Mouse (Mus musculus): ENCODE results near the gene Adgrl2.

Gene Adgrl2

DNA sequence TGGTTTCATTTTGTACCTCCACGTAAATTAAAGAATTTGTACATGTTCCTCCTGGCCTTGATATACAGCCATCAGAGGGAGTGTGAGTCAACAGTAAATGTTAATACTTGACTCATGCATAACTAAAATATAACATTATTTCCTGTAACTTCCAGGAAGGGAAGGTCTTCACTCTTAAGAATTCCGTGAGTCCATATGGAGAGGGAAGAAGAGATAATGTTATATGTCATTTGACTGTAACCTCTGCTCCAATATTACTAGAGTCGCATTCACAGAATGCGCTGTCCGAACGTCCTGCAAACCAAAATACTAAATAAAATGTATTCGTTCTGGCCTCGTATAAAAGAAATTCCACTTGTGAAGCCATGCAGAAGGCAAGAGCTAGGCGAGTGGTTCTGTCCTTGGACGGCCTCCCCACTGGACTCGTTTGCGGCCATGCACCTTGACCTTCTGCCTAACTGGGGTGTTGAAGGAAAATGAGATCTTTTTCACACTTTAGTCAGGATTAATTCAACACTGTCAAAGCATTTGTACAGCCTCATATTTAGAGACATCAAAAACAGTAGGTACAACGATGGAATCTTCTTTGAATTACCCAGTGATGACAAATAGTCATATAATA lies 68.3 kb downstream of the Adgrl2 start:
- no peak for DNase-seq (ENCODE audit: low spot score in 2 of 2)

DNA sequence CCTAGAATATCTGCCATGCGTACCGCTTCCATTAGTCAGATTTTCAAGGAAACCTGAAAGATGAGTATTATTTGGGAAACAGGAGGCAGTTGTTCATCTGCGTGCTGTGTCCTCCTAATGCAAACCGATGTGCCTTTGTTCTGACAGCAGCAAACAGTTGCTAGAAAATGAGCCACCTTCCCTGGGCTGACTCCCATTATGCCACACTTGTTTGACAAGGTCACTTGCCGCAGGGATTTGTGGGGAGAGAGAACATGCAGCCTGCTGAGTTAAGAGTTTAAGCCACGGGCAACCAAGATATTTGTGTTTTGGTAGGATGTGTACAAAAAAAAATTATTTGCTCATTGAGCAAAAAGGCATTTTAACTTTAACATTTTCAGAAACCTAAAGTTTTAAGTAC lies 69.5 kb downstream of the Adgrl2 start:
- no peak for DNase-seq (ENCODE audit: low spot score in 2 of 2)

DNA sequence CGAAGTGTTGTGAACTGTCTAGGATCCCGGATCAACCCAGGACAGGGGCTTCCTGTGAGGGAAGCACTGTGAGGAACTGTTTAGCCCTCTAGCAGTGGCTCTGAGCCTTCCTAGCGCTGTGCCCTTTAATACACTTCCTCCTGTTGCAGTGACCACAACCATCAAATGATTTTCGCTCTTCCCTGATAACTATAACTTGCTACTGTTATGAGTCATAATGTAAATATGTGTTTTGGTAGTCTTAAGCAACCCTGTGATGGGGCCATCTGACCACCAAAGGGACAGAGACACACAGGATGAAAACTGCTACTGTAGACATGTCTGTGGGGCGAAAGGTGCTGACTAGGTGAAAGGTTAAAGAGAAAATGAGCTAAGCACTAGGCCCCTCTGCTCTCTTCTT lies 71.9 kb downstream of the Adgrl2 start:
- DNase-seq (ENCODE audit: low spot score in 2 of 2), result no peak

DNA sequence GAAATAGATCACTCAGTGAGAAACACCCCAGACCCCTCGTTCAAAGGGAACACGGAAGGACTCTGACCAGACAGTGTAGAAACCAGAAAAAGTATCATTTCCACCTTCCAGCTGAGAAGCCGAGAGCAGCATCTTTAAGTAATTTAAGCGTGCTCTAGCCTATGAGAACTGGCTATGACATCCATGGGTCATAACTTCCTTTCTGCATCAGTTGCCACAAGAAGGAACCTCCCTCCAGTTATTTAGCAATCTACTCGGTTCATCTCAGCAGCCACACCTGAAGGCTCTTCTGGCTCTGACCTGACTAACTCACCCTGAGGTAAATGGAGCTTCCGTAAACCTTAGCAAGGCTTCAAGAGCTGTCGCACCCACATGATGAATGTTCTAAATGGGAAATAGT lies 72.5 kb downstream of the Adgrl2 start:
- DNase-seq (ENCODE audit: low spot score in 2 of 2), result no peak

DNA sequence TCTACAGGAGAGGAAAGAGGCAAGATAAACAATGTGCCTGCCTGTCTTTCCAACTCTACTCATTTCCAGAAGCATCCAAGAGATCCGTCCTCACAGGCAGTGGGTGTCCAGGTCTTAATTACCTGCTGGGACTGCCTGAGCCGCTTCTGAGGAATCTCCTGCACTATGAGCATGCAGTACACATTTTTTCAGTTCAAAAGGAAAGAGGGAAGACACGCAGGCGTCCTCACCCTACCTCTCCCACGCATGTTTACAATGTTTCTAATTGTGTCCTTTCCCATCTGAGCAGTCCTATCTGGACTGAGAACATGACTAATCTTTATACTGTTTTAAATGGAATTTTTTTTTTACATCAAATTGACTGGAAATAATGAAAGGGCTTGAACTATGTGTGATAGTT lies 74.1 kb downstream of the Adgrl2 start:
- no peak for DNase-seq (ENCODE audit: low spot score in 2 of 2)

DNA sequence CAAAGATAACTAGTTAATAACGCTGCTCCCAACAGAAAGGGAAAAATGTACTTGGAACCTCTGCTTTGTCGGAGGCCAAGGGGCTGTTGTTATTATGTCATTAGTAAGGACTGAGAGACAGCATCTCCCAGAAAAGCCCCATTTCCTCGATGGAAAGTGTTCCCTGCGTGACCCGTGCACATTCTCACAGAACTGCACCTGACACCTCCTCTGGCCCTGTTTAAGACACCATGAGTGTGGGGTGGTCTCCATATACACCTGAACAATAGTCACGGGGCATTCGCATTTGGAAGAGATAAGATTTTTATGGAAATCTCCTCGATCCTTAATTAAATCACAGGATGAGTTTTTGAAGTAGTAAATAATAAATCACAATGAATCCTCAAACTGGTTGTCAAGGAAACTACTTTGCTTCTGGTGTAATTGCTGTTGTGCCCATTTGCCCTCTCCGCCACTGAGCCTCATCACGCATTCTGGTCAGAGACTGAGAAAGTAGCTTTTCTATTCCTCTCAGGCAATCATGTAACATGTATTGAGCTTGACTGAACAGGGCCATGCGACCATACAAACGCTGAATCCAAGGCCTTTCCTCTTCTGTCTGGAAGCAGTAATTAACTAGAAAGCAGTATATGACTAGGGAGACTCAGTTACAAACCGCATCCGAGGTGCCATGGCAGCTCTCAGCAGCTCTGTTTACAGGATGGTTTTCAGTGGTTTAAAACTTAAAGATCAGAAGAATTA lies 77.2 kb downstream of the Adgrl2 start:
- no peak for DNase-seq (ENCODE audit: low spot score in 2 of 2)

DNA sequence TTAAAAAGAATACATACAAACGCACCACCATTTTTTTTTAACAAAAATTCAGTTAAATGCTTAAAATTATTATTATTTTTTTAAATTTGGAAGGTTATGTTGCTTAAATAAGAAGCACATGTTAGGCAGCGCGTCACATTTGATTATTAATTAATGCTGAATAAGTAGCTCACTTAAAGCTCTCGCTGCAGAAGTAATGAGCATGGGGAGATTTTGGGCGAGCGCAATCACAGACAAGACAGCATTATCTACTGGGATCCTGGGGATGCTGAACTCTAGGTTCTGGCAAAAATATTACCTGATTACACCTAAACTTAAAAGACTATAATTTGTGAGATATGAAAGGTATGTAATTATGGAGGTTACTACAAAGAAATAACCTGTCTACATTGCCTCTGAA lies 77.8 kb downstream of the Adgrl2 start:
- no peak for DNase-seq (ENCODE audit: low spot score in 2 of 2)

DNA sequence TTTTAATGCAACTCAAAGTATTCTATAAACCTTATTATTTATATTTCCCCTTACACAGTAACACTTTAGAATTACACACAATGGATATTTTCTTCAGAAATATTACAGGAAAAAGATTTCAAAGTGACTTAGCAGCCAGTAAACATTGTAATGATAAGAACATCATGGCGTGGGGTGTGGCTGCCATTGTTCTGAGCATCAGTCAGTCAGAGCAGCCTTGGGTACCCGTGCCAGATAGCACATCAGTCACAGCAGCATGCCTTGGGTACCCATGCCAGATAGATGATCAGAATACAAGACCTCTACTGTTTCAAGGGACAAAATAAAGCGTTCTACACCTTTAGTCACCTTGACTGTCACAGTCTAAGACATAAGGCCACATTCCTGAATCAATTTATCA lies 82.5 kb downstream of the Adgrl2 start:
- DNase-seq (ENCODE audit: low spot score in 2 of 2), result no peak

DNA sequence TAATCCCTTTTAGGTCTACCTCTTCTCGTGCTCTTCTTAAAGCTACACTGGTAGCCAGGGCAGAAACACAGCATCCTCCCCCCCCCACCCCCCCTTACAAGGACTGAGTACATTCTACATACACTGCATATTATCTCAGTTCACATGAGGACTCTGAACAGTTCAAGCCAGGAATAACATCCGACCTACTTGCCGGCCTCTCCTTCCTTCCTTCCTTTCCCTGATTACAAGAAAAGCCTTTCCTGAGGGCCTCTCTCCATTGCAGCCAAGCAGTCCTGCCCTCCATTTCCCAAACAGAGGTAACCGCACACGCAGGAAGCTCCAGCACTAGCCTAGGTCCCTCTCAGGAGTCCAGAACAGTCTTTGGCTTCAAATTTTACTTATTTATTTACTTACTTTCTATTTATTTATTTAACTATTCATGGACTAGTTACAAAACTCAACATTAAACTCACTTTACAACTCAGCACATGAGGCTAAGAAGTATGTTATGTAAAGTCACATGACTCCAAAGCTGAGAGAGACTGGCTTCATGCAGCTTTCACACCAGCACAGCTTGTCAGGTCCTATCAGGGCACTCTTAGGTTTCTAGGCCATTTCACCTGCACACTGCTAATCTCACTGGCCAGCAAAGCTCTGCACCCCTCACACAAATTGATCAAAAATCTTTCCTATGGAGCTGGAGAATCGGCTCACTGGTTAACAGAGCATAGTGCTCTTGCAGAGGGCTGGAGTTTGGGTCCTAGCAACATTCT lies 83.2 kb downstream of the Adgrl2 start:
- no peak for DNase-seq (ENCODE audit: low spot score in 2 of 2)

DNA sequence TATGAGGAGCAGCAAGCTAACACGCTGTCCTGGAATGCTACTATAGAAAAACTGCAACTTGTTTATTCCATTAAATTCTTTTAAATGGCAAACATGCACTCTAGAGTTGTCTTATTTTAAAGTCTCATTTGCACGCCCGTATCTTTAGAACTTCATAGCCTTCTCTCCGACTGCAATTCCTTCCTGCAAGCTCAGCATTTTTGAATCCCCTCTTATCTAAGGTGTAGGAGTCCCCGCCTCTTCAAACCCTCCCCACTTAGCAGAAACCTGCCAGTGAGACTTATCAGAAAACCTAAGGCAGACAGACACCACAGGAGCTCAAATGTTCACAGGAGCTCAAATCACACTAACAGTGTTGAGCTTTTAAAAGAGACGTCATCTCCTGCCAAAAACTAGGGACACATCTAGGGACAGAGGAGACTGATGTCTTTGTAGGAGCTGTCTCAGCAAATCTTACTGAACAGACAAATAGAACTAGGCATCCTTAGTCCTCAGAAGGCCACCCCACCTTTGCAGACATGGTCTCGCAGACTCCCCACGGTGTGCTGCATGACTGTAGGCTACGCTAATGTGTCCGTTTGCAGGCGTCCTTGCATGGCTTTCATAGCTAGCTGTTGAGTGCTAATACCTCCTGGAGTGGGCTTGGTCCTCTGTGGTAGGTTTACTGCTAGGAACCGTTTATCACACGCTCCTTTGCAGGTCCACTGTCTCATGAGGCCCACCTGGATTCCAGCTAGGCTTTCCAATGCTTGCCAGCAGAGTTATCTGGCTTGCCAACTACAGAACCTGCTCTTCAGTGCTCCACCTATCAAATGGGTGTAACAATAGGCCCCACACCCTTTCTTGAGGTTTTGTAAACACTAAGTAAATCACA lies 84.2 kb downstream of the Adgrl2 start:
- DNase-seq (ENCODE audit: low spot score in 2 of 2), result no peak

DNA sequence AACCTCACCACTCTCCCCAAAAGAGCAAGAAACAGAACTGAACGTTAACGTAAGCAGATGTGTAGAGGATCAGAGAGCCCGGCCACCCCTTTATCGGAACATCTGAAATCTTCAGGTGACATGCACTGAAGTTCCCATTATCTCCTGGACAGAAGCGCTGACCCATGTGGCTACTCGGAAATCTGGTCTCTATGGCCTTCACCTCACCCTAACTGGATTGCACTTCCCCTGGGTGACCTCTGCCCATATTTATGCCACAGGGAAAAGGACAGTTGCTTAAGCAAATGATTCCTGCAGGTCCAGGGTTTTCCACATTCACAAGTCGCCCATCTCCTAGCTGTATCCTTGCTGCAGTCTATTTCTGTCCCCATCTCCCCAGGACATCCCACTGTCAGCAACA lies 84.9 kb downstream of the Adgrl2 start:
- no peak for DNase-seq (ENCODE audit: low spot score in 2 of 2)

DNA sequence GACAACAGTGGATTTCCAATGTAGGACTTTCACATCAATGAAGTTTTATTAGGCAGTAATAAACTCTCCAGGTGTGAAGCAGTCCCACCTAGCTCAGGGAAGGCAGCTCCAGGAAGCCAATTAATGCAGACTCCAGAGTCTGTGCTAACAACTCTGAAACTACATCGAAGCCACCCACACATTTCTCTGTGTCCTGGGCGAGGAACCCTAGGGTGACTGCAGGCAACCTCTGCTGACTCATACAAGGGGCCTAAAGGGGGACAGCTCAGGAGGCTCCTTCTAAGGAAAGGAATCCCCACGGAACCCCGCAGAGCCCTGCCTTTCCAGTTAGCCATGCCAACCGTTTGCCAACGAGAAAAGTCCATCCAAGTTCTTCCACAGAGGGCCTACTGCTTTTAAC lies 90.5 kb downstream of the Adgrl2 start:
- no peak for DNase-seq (ENCODE audit: low spot score in 2 of 2)

DNA sequence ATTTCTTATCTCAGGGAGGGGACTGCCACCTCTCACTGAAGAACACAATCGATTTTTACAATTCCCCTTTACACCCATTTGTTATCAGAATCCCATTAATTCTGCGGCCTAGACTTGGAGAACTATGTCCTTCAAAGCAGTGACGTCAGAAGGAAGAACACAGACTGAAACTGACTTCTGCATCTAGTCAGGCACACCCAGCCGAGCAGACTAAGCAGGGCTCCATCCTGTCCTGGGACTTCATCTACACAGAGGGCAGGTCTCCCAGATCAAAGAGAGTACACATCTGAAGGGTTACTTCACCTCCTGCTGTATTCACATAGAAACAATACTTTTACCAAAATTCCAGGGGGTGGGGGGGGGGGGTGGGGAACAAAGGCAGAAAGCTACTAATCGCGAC lies 90.9 kb downstream of the Adgrl2 start:
- DNase-seq (ENCODE audit: low spot score in 2 of 2), result no peak

DNA sequence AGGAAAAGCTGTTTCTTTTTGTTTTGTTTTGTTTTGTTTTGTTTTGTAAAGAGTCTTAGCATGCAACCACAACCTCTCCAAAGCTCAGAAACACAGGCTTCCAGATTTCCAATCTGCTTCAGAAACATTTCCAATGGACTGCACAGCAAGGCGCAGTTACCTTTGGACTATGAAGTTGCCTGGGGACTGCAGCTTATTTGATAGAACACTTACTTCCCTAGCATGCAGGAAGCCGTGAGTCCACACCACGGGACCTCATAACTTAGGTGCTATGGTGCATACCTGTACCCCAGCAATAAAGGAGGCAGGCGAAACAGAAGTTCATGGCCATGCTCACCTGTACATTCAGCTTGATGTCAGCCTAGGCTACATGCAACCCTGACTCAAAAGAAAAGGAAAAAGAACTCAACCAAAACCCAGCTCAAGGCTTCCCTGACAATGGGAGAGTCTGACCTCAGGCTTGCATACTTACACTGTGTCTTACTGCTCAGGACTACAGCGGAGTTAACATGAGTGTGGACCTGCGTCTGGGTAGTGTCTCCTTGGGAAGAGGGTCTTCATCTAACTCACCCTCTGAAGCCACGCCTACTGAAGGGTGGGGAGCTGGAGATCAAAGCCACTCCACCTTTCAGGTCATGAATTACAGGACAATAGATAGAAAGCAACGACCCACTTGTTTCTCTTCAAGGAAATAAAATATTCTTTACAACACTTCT lies 91.7 kb downstream of the Adgrl2 start:
- DNase-seq (ENCODE audit: low spot score in 2 of 2), result no peak

DNA sequence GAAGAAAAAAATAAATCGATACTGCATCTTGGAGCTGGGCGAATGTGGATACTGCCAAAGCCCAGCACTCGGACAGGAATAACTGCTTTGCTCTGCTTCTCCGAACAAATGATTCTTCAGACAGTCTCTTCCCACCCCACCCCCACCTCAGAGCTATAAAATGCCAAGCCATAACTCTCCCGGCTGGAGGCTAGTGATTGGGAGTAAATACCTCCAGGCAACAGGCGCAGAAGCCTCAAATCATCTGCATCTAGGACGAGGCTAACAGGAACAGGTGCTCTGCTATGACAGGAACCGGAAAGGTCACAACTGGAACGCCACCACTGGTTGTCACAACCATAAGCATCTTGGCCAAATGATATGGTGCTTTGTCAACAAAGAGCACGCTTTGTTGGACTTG lies 94.1 kb downstream of the Adgrl2 start:
- no peak for DNase-seq (ENCODE audit: low spot score in 2 of 2)

DNA sequence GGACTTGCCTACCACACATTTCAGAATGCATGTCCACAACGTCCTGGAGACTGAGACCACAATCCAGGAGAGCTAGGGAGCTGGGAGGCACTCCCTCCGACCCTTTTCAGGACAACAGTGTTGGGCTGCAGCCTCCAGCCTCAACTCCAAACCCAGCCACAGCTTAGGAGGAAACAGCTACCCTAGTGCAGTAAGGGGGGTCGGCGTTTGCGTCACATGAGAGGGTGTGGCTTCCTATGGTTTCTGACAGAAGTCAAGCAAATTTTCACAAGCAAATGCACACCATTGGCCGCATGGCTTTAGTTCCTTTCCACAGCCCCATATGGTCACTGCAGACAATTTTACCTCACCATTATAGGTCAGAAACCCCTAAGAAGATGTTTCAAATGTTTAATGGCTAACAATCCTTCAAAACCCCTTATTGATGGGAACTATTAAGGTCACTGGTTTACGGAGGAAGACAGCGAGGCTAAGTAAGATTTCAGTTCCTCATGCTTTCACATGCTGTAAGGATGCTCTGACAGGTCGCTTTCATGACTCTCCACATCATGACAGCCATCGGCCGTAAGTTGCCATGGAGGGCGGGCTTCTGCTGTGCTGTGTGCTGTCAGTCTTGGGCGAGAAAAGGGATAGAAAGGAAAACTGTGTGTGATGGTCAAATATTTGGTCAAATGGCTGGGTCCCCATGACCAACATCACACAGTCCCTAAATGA lies 94.8 kb downstream of the Adgrl2 start:
- peak in 1 of 2 experiments; percentile 10 for DNase-seq (ENCODE audit: low spot score in 2 of 2)

DNA sequence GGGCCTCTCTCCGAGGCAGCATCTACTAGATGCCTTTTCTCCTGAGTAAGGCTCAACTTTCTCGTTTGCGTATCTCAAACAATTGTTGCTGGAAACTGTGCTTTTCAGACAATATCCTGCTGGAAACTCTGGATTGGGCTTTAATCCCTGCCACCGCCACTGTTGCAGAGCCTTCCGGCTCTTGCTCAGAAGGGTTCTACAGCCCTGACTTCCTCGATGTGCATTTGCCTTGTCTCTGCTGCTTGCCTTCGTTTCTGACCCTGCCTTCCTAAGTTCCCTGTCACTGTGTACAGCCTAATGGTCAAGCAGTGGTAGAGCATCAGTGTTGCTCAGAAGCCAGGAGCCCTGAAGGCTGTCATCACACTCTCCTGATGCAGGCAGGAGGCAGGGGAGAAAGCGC lies 95.5 kb downstream of the Adgrl2 start:
- no peak for DNase-seq (ENCODE audit: low spot score in 2 of 2)

DNA sequence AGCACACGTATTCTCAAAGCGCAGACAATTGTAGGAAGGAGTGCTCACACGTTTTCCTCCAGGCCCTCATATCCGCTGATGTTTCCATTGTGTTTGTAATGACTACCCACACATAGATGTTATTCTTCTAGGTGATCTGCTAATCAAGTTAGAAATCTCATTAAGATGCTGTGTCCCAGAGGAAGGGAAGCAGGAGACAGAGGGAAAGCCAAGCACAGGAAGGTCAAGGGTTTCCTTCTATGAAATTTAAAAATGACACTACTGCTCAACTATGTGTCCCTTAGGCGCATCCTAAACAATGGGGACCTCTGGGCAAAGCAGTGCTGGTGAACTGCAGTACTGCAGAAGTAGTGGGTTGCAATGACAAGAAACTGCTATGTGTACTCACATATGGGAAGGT lies 102.5 kb downstream of the Adgrl2 start:
- DNase-seq (ENCODE audit: low spot score in 2 of 2), result no peak

DNA sequence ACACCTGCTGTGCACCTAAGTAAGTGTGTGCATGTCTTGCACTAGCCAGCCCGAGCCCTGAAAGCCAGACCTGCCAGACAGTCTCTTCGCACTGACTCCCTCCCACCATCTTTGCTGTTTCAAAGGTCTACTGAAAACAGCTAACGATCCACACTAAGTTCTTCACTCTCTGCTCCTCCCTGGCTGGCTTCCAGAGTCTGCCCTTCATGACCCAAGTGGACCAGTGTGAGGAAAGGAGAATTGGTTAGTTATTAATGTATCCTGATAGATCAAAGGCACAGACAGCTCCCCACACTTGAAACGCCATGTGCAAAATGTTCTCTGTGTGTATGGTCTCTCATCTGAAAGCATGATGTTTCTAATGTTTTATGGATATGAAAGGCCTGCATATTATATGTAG lies 103.4 kb downstream of the Adgrl2 start:
- no peak for DNase-seq (ENCODE audit: low spot score in 2 of 2)

DNA sequence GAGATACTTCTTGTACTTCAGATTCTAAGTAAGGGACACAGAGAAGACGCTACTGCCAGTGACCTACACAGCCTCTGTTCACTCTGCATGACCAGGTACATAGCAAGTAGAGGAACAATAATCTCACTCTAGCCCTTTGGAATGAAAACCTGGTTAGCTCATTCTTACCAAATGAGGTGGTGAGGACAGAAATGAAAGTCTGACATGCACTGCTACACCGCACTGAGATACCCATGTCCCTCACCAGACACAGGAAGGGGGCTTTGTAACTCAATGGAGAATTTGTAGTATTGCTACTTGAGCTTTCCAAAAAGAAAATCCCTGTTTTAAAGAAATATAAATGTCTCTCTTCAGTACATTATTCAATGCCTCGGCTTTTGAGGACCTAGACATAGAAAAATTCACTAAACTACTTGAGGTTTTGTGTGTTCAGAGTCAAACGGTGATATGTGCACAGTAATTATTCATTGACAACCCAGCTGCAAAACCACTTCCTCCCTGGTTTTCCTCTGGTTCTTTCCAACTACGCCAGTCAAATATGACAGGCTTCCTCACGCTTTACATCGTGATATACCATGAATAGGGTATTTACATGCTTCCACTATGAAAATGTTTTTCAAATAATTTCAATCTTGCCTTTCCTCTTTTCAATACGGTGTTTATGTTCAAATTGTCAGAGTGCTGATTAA lies 104.2 kb downstream of the Adgrl2 start:
- no peak for DNase-seq (ENCODE audit: low spot score in 2 of 2)

Data from spleen, postnatal 14 days (tissue).